Mouse (Mus musculus): ENCODE measurements around the gene Tnnc2. TPM values are rescaled to one million over a fixed set of nuclear protein-coding genes. Genes with fewer than 3 reads are reported as not detected.

Tnnc2 gene
- 0.45 and 0.60 TPM in 2 replicates for polyA plus RNA-seq (2015; fragmentation: Nextera tagmentation; extraction: Ambion mirVana)

GRCm38 (mm10) chr2:164779481-164780086, at the start of gene Tnnc2:
Gene Tnnc2, minus strand, starts transcription at chr2:164779967.
- WGBS = 69% methylated on average over 8 of the region's 8 CpGs
- ATAC-seq (replicated peaks) = no peak
- no peaks in the 10 kb centered on the region for H3K27me3 ChIP-seq

GRCm38 (mm10) chr2:164829090-164829489, 49.3 kb upstream of the Tnnc2 start:
- Histone ChIP-seq H3K27ac (replicated peaks) (no peak overlapping the region), H3K4me2 (replicated peaks) (no peak overlapping the region), H3K27me3 (no peaks in the 10 kb centered on the region), H3K9ac (replicated peaks) (no peak overlapping the region), H3K4me1 (peaks cover 16% of the 10 kb centered on the region), H3K9me3 (no peaks in the 10 kb centered on the region), H3K4me3 (no peak overlapping the region), H3K36me3 (peaks cover 28% of the 10 kb centered on the region)
- WGBS = 97% methylated on average over 1 of the region's 1 CpGs
- no peak for ATAC-seq (replicated peaks)

More at GRCm38 (mm10) chr2:164779481-164780086, at the start of gene Tnnc2:
- no peaks in the 10 kb centered on the region for H3K4me1 ChIP-seq
- H3K36me3 ChIP-seq = no peaks in the 10 kb centered on the region
- H3K4me3 ChIP-seq = no peak within 1 kb of the TSS
- no peaks in the 10 kb centered on the region for H3K9me3 ChIP-seq
- H3K4me2 ChIP-seq (replicated peaks) = no peak within 1 kb of the TSS
- H3K9ac ChIP-seq (replicated peaks) = no peak within 1 kb of the TSS
- H3K27ac ChIP-seq (replicated peaks) = no peak within 1 kb of the TSS

GRCm38 (mm10) chr2:164828437-164828836, 48.7 kb upstream of the Tnnc2 start, which contains the start of gene Spata25:
Gene Spata25, minus strand, starts transcription at chr2:164828537.
- no peak within 1 kb of the TSS for H3K4me3 ChIP-seq
- no peak within 1 kb of the TSS for H3K4me2 ChIP-seq (replicated peaks)
- H3K4me1 ChIP-seq = peaks cover 21% of the 10 kb centered on the region
- peaks cover 28% of the 10 kb centered on the region for H3K36me3 ChIP-seq
- ATAC-seq (replicated peaks) = no peak
- H3K9ac ChIP-seq (replicated peaks) = no peak within 1 kb of the TSS
- no peaks in the 10 kb centered on the region for H3K27me3 ChIP-seq
- H3K9me3 ChIP-seq = no peaks in the 10 kb centered on the region
- H3K27ac ChIP-seq (replicated peaks) = no peak within 1 kb of the TSS
- WGBS = 83% methylated on average over 6 of the region's 6 CpGs

- Histone ChIP-seq H3K4me2 (replicated peaks) (no peak overlapping the region), H3K4me3 (no peak overlapping the region), H3K27me3 (no peaks in the 10 kb centered on the region), H3K9me3 (no peaks in the 10 kb centered on the region), H3K4me1 (peaks cover 18% of the 10 kb centered on the region), H3K36me3 (peaks cover 28% of the 10 kb centered on the region), H3K9ac (replicated peaks) (no peak overlapping the region), H3K27ac (replicated peaks) (no peak overlapping the region)
- no peak for ATAC-seq (replicated peaks)
- WGBS = 90% methylated on average over 16 of the region's 16 CpGs
Observed at GRCm38 (mm10) chr2:164827146-164827850, 47.5 kb upstream of the Tnnc2 start.

GRCm38 (mm10) chr2:164825521-164825920, 45.8 kb upstream of the Tnnc2 start:
- H3K27me3 ChIP-seq = no peaks in the 10 kb centered on the region
- ATAC-seq (replicated peaks) = no peak
- no peak overlapping the region for H3K4me2 ChIP-seq (replicated peaks)
- peaks cover 40% of the 10 kb centered on the region for H3K36me3 ChIP-seq
- peaks cover 23% of the 10 kb centered on the region for H3K4me1 ChIP-seq
- no peak overlapping the region for H3K9ac ChIP-seq (replicated peaks)
- no peak overlapping the region for H3K27ac ChIP-seq (replicated peaks)
- H3K4me3 ChIP-seq = no peak overlapping the region
- WGBS = 94% methylated on average over 17 of the region's 17 CpGs
- H3K9me3 ChIP-seq = no peaks in the 10 kb centered on the region

GRCm38 (mm10) chr2:164823969-164824368, 44.2 kb upstream of the Tnnc2 start:
- ATAC-seq (replicated peaks) = no peak
- Histone ChIP-seq H3K36me3 (peaks cover 44% of the 10 kb centered on the region), H3K4me2 (replicated peaks) (peak overlapping the region; percentile 66), H3K9me3 (no peaks in the 10 kb centered on the region), H3K9ac (replicated peaks) (no peak overlapping the region), H3K27me3 (no peaks in the 10 kb centered on the region), H3K27ac (replicated peaks) (no peak overlapping the region), H3K4me1 (peaks cover 23% of the 10 kb centered on the region), H3K4me3 (no peak overlapping the region)
- 88% methylated on average over 4 of the region's 4 CpGs for WGBS

- no peaks in the 10 kb centered on the region for H3K27me3 ChIP-seq
- H3K9ac ChIP-seq (replicated peaks) = peak overlapping the region; percentile 75
- ATAC-seq (replicated peaks) = peak; percentile 71
- H3K4me2 ChIP-seq (replicated peaks) = peak overlapping the region; percentile 66
- peak overlapping the region; percentile 73 for H3K4me3 ChIP-seq
- H3K4me1 ChIP-seq = peaks cover 23% of the 10 kb centered on the region
- H3K27ac ChIP-seq (replicated peaks) = peak overlapping the region; percentile 88
- H3K9me3 ChIP-seq = no peaks in the 10 kb centered on the region
- peaks cover 44% of the 10 kb centered on the region for H3K36me3 ChIP-seq
- WGBS = under 1% methylated on average over 10 of the region's 10 CpGs
Observed at GRCm38 (mm10) chr2:164823181-164823585, 43.4 kb upstream of the Tnnc2 start.

- WGBS = under 1% methylated on average over 32 of the region's 32 CpGs
- Histone ChIP-seq H3K4me1 (peaks cover 23% of the 10 kb centered on the region), H3K9ac (replicated peaks) (peak within 1 kb of the TSS; percentile 75), H3K27me3 (no peaks in the 10 kb centered on the region), H3K27ac (replicated peaks) (peak within 1 kb of the TSS; percentile 88), H3K36me3 (peaks cover 44% of the 10 kb centered on the region), H3K4me3 (peak within 1 kb of the TSS; percentile 73), H3K4me2 (replicated peaks) (peak within 1 kb of the TSS; percentile 66), H3K9me3 (no peaks in the 10 kb centered on the region)
- peak; percentile 99 for ATAC-seq (replicated peaks)
Observed at GRCm38 (mm10) chr2:164822636-164823165, 42.9 kb upstream of the Tnnc2 start, which contains the start of gene Zswim1. Gene Zswim1, plus strand, starts transcription at chr2:164822686.

- no peak overlapping the region for H3K9ac ChIP-seq (replicated peaks)
- peaks cover 31% of the 10 kb centered on the region for H3K36me3 ChIP-seq
- no peak overlapping the region for H3K27ac ChIP-seq (replicated peaks)
- no peaks in the 10 kb centered on the region for H3K27me3 ChIP-seq
- H3K4me1 ChIP-seq = peaks cover 23% of the 10 kb centered on the region
- 79% methylated on average over 6 of the region's 6 CpGs for WGBS
- ATAC-seq (replicated peaks) = no peak
- no peak overlapping the region for H3K4me3 ChIP-seq
- H3K9me3 ChIP-seq = no peaks in the 10 kb centered on the region
- H3K4me2 ChIP-seq (replicated peaks) = no peak overlapping the region
Observed at GRCm38 (mm10) chr2:164821060-164821459, 41.3 kb upstream of the Tnnc2 start.

- Histone ChIP-seq H3K9ac (replicated peaks) (no peak overlapping the region), H3K27ac (replicated peaks) (no peak overlapping the region), H3K36me3 (peaks cover 18% of the 10 kb centered on the region), H3K27me3 (no peaks in the 10 kb centered on the region), H3K4me3 (no peak overlapping the region), H3K4me2 (replicated peaks) (no peak overlapping the region), H3K9me3 (no peaks in the 10 kb centered on the region), H3K4me1 (peaks cover 9% of the 10 kb centered on the region)
- WGBS = 79% methylated on average over 5 of the region's 5 CpGs
- no peak for ATAC-seq (replicated peaks)
Observed at GRCm38 (mm10) chr2:164817703-164818102, 37.9 kb upstream of the Tnnc2 start.

- ATAC-seq (replicated peaks) = no peak
- Histone ChIP-seq H3K36me3 (peaks cover 18% of the 10 kb centered on the region), H3K4me1 (peaks cover 5% of the 10 kb centered on the region), H3K4me2 (replicated peaks) (no peak overlapping the region), H3K27me3 (no peaks in the 10 kb centered on the region), H3K9me3 (no peaks in the 10 kb centered on the region), H3K9ac (replicated peaks) (no peak overlapping the region), H3K27ac (replicated peaks) (no peak overlapping the region), H3K4me3 (no peak overlapping the region)
- WGBS = 91% methylated on average over 6 of the region's 6 CpGs
Observed at GRCm38 (mm10) chr2:164817206-164817605, 37.4 kb upstream of the Tnnc2 start.

GRCm38 (mm10) chr2:164815821-164816220, 36.1 kb upstream of the Tnnc2 start:
- Histone ChIP-seq H3K4me1 (no peaks in the 10 kb centered on the region), H3K9ac (replicated peaks) (no peak overlapping the region), H3K36me3 (peaks cover 8% of the 10 kb centered on the region; the same call in 1 of the 2 replicates), H3K27me3 (no peaks in the 10 kb centered on the region), H3K27ac (replicated peaks) (no peak overlapping the region), H3K4me3 (no peak overlapping the region), H3K9me3 (no peaks in the 10 kb centered on the region), H3K4me2 (replicated peaks) (no peak overlapping the region)
- WGBS = 88% methylated on average over 8 of the region's 8 CpGs
- ATAC-seq (replicated peaks) = no peak

All from forebrain, embryonic 15.5 days (tissue).